Comparison of ENCODE assay signal across 8 mouse cellular contexts in genomic region chr9:108049016-108049455, GRCm38 (mm10). TPM values are rescaled to one million over a fixed set of nuclear protein-coding genes. Genes with fewer than 3 reads are reported as not detected.
DNase-seq lines count a peak whose midpoint lies in the region; ATAC-seq and TF ChIP-seq lines count a peak whose summit lies in the region.

Gmppb (plus strand) TSS chr9:108049242.

- no peaks in the 10 kb centered on the region for H3K9me3 ChIP-seq in G1E (replicated peaks)
- no peaks in the 10 kb centered on the region for H3K9me3 ChIP-seq in forebrain, embryonic 16.5 days (ENCODE audit: control insufficient read depth, low read length)
- no peaks in the 10 kb centered on the region for H3K9me3 ChIP-seq in lung, embryonic 14.5 days (ENCODE audit: low read depth, low read length)

- H3K9ac ChIP-seq in forebrain, embryonic 16.5 days (replicated peaks; ENCODE audit: low read depth, low read length) = peak within 1 kb of the TSS; percentile 71
- peak within 1 kb of the TSS; percentile 75 for H3K9ac ChIP-seq in lung, embryonic 14.5 days

- TF ChIP-seq POLR2A in olfactory bulb, adult 2 months (IDR thresholded peaks at IDR 0.05; ENCODE audit: insufficient read depth, low read depth, low read length) = peak; percentile 55; the same call in 1 of the 2 replicates
- TF ChIP-seq POLR2A in thymus, adult 2 months (IDR thresholded peaks at IDR 0.05; ENCODE audit: control insufficient read depth, extremely low read depth, insufficient read depth, low read length, poor library complexity) = peak; percentile 61

- peak within 1 kb of the TSS; percentile 97 for H3K4me2 ChIP-seq in forebrain, embryonic 16.5 days (ENCODE audit: low read length)
- H3K4me2 ChIP-seq in lung, embryonic 14.5 days = peak within 1 kb of the TSS; percentile 91

- ATAC-seq in G1E (ENCODE audit: extremely low read depth, insufficient number of reproducible peaks, low FRiP score, poor library complexity, severe bottlenecking) = peak; percentile 91
- ATAC-seq in forebrain, embryonic 16.5 days = peak; percentile 96
- peak; percentile 94 for ATAC-seq in lung, embryonic 14.5 days (ENCODE audit: insufficient read depth)

- under 1% methylated on average over 37 of the region's 39 CpGs for WGBS in forebrain, embryonic 16.5 days
- under 1% methylated on average over 34 of the region's 39 CpGs for WGBS in lung, embryonic 14.5 days
- WGBS in olfactory bulb, adult 2 months = under 1% methylated on average over 33 of the region's 39 CpGs
- WGBS in thymus, adult 2 months = 0% methylated on average over 37 of the region's 39 CpGs

- TF ChIP-seq CTCF in G1E (IDR thresholded peaks at IDR 0.05; ENCODE audit: low read depth, low read length) = no peak
- no peak for TF ChIP-seq CTCF in layer of hippocampus, adult 2 months (conservative IDR thresholded peaks at IDR 0.05)
- no peak for TF ChIP-seq CTCF in lung, embryonic 14.5 days (IDR thresholded peaks at IDR 0.05; ENCODE audit: low read depth)
- TF ChIP-seq CTCF in olfactory bulb, adult 2 months (IDR thresholded peaks at IDR 0.05; ENCODE audit: insufficient read depth, low read depth, low read length) = no peak
- TF ChIP-seq CTCF in thymus, adult 2 months (IDR thresholded peaks at IDR 0.05; ENCODE audit: borderline replicate concordance, control insufficient read depth, extremely low read depth, insufficient read depth, low read length, poor library complexity) = no peak; the same call in 1 of the 2 replicates

- H3K36me3 ChIP-seq in G1E (replicated peaks) = peaks cover 84% of the 10 kb centered on the region
- H3K36me3 ChIP-seq in forebrain, embryonic 16.5 days (ENCODE audit: control insufficient read depth, insufficient read depth) = peaks cover 29% of the 10 kb centered on the region
- peaks cover 56% of the 10 kb centered on the region for H3K36me3 ChIP-seq in lung, embryonic 14.5 days (ENCODE audit: insufficient read depth)
- peaks cover 21% of the 10 kb centered on the region for H3K36me3 ChIP-seq in thymus, adult 2 months (ENCODE audit: control insufficient read depth, insufficient read depth, low read length)

- intact Hi-C loops in heart, postnatal 36 days (cut with DNase I) = no loop called here

- peak; percentile 97 for DNase-seq in G1E (ENCODE audit: low spot score)
- peak; percentile 94 to 96 for DNase-seq in cerebellum, adult 18-20 months
- DNase-seq in heart, postnatal 36 days = peak; percentile 91 to 93
- DNase-seq in layer of hippocampus, adult 2 months (ENCODE audit: low spot score in 2 of 2) = peak; percentile 97
- peak; percentile 99 for DNase-seq in lung, embryonic 14.5 days
- DNase-seq in thymus, adult 2 months = peak; percentile 91

- H3K27me3 ChIP-seq in G1E (ENCODE audit: insufficient read depth, low read length) = no peaks in the 10 kb centered on the region; the same call in 1 of the 2 replicates
- no peaks in the 10 kb centered on the region for H3K27me3 ChIP-seq in forebrain, embryonic 16.5 days (replicated peaks; ENCODE audit: control insufficient read depth, insufficient read depth, low read length)
- no peaks in the 10 kb centered on the region for H3K27me3 ChIP-seq in lung, embryonic 14.5 days (ENCODE audit: insufficient read depth, low read length)
- H3K27me3 ChIP-seq in thymus, adult 2 months (ENCODE audit: control insufficient read depth, insufficient read depth, low read length) = no peaks in the 10 kb centered on the region

- peak within 1 kb of the TSS; percentile 50 for H3K27ac ChIP-seq in forebrain, embryonic 16.5 days (ENCODE audit: low read length)
- peak within 1 kb of the TSS; percentile 86 for H3K27ac ChIP-seq in layer of hippocampus, adult 2 months
- H3K27ac ChIP-seq in lung, embryonic 14.5 days (ENCODE audit: low read depth) = peak within 1 kb of the TSS; percentile 78
- peak within 1 kb of the TSS; percentile 27; the same call in 1 of the 2 replicates for H3K27ac ChIP-seq in olfactory bulb, adult 2 months (ENCODE audit: insufficient read depth, low read depth, low read length)
- no peak within 1 kb of the TSS for H3K27ac ChIP-seq in thymus, adult 2 months (ENCODE audit: control insufficient read depth, insufficient read depth, low read length)

- H3K4me1 ChIP-seq in G1E (ENCODE audit: insufficient read depth, low read depth, low read length) = peaks cover 80% of the 10 kb centered on the region
- H3K4me1 ChIP-seq in forebrain, embryonic 16.5 days (replicated peaks; ENCODE audit: control insufficient read depth, insufficient read depth, low read length) = peaks cover 20% of the 10 kb centered on the region
- H3K4me1 ChIP-seq in lung, embryonic 14.5 days (ENCODE audit: insufficient read depth) = peaks cover 7% of the 10 kb centered on the region; the same call in 1 of the 2 replicates
- peaks cover 25% of the 10 kb centered on the region for H3K4me1 ChIP-seq in olfactory bulb, adult 2 months (ENCODE audit: control insufficient read depth, insufficient read depth, low read length)
- peaks cover 18% of the 10 kb centered on the region for H3K4me1 ChIP-seq in thymus, adult 2 months (replicated peaks; ENCODE audit: control insufficient read depth, insufficient read depth, low read length)

- H3K4me3 ChIP-seq in G1E (ENCODE audit: low read depth, low read length) = peak within 1 kb of the TSS; percentile 80
- peak within 1 kb of the TSS; percentile 77 for H3K4me3 ChIP-seq in forebrain, embryonic 16.5 days (replicated peaks; ENCODE audit: low read length)
- peak within 1 kb of the TSS; percentile 92 for H3K4me3 ChIP-seq in layer of hippocampus, adult 2 months
- peak within 1 kb of the TSS; percentile 78 for H3K4me3 ChIP-seq in lung, embryonic 14.5 days (ENCODE audit: low read depth, low read length)
- peak within 1 kb of the TSS; percentile 65 for H3K4me3 ChIP-seq in olfactory bulb, adult 2 months (ENCODE audit: insufficient read depth, low read depth, low read length)
- H3K4me3 ChIP-seq in thymus, adult 2 months (ENCODE audit: control insufficient read depth, insufficient read depth, low read length) = peak within 1 kb of the TSS; percentile 58

RNA-seq across cellular contexts. Expression of gene Gmppb, which starts in this region (rescaled TPM):
- 7.2 and 8.5 TPM in 2 replicates for total RNA-seq in G1E (2014; fragmentation: Nextera tagmentation)
- total RNA-seq in G1E (2017) = 19.4 and 22.0 TPM in 2 replicates
- 5.1 and 6.6 TPM in 2 replicates for polyA plus RNA-seq in G1E (2012)
- 19.6 and 21.2 TPM in 2 replicates for polyA plus RNA-seq in forebrain, embryonic 16.5 days (2015; fragmentation: Nextera tagmentation; extraction: Ambion mirVana)
- 10 to 100 TPM in 1 of 2 experiments, 1 to 10 TPM in 1; 8.4 to 10.4 TPM for total RNA-seq in heart, postnatal 36 days (2021)
- total RNA-seq in layer of hippocampus, adult 2 months (2021) = 10 to 100 TPM; 17.5 to 17.7 TPM
- polyA plus RNA-seq in lung, embryonic 14.5 days (2014; fragmentation: Nextera tagmentation; extraction: Ambion mirVana) = 22.2 and 25.7 TPM in 2 replicates
- polyA plus RNA-seq in olfactory bulb, adult 2 months (2012; ENCODE audit: insufficient read depth, insufficient read length, low replicate concordance, missing spikeins) = not detected in 2 replicates
- polyA plus RNA-seq in thymus, adult 2 months (2012; rRNA removed) = 18.0 and 20.9 TPM in 2 replicates
